Mouse (Mus musculus): ENCODE measurements around the gene Oaf. TPM values are rescaled to one million over a fixed set of nuclear protein-coding genes. Genes with fewer than 3 reads are reported as not detected.
A peak's percentile ranks its signal among the peaks of the same experiment; 100 is the strongest.

Gene Oaf
- total and polyA plus RNA-seq, 2 experiments, result 237 to 243 TPM

DNA sequence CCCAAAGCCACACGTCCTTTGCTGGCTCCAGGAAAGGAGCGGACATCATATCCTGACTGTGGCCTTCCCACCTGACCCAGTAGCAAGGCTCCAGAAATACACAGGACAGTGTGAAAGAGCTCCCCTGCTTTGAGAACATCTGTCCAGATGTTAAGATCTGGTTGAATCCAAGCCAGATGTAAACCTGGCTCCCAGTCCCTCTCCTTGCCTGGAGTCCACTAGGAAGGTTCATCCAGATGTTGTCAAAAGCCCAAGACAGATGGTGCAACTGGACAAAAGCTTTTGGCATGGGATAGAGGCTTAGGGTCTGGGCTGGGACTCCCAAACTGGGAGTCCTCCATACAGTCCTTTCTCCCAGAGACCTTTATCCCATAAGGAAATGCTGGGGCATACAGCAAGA is 11.0 kb downstream of the Oaf start:
- peaks cover 66% of the 10 kb centered on the region for H3K4me1 ChIP-seq (ENCODE audit: control insufficient read depth, insufficient read depth, low read length)
- peak; percentile 81 for DNase-seq (ENCODE audit: extremely low read depth, low read depth, low spot score)
- TF ChIP-seq POLR2A (IDR thresholded peaks at IDR 0.05; ENCODE audit: extremely low read depth, insufficient read depth, low read length), result no peak
- TF ChIP-seq CTCF (IDR thresholded peaks at IDR 0.05; ENCODE audit: low read depth, low read length), result no peak
- H3K4me3 ChIP-seq (ENCODE audit: insufficient read depth, low read depth, low read length), result no peak overlapping the region
- 21% methylated on average over 2 of the region's 2 CpGs for WGBS
- H3K9ac ChIP-seq (ENCODE audit: low read depth, low read length), result peak overlapping the region; percentile 32
- no peaks in the 10 kb centered on the region for H3K27me3 ChIP-seq (ENCODE audit: control insufficient read depth, insufficient read depth, low read length)
- H3K79me2 ChIP-seq (ENCODE audit: control insufficient read depth, insufficient read depth, low read length), result peaks cover 18% of the 10 kb centered on the region; the same call in 1 of the 2 replicates
- peak overlapping the region; percentile 89 for H3K27ac ChIP-seq (replicated peaks; ENCODE audit: insufficient read depth, low read depth, low read length)
- peaks cover 39% of the 10 kb centered on the region for H3K36me3 ChIP-seq (ENCODE audit: control insufficient read depth, insufficient read depth, low read length)

GRCm38 (mm10) chr9:43227626-43228025 is 12.1 kb downstream of the Oaf start:
- WGBS, result 8% methylated on average over 8 of the region's 8 CpGs
- Histone ChIP-seq H3K9ac (ENCODE audit: low read depth, low read length) (peak overlapping the region; percentile 80), H3K79me2 (ENCODE audit: control insufficient read depth, insufficient read depth, low read length) (peaks cover 16% of the 10 kb centered on the region; the same call in 1 of the 2 replicates), H3K27ac (replicated peaks; ENCODE audit: insufficient read depth, low read depth, low read length) (peak overlapping the region; percentile 89), H3K36me3 (ENCODE audit: control insufficient read depth, insufficient read depth, low read length) (peaks cover 42% of the 10 kb centered on the region), H3K4me1 (ENCODE audit: control insufficient read depth, insufficient read depth, low read length) (peaks cover 63% of the 10 kb centered on the region), H3K4me3 (ENCODE audit: insufficient read depth, low read depth, low read length) (no peak overlapping the region; the same call in 1 of the 2 replicates), H3K27me3 (ENCODE audit: control insufficient read depth, insufficient read depth, low read length) (no peaks in the 10 kb centered on the region)
- TF ChIP-seq POLR2A (IDR thresholded peaks at IDR 0.05; ENCODE audit: extremely low read depth, insufficient read depth, low read length) (no peak), CTCF (IDR thresholded peaks at IDR 0.05; ENCODE audit: low read depth, low read length) (no peak)
- DNase-seq (ENCODE audit: extremely low read depth, low read depth, low spot score), result peak; percentile 99

DNA sequence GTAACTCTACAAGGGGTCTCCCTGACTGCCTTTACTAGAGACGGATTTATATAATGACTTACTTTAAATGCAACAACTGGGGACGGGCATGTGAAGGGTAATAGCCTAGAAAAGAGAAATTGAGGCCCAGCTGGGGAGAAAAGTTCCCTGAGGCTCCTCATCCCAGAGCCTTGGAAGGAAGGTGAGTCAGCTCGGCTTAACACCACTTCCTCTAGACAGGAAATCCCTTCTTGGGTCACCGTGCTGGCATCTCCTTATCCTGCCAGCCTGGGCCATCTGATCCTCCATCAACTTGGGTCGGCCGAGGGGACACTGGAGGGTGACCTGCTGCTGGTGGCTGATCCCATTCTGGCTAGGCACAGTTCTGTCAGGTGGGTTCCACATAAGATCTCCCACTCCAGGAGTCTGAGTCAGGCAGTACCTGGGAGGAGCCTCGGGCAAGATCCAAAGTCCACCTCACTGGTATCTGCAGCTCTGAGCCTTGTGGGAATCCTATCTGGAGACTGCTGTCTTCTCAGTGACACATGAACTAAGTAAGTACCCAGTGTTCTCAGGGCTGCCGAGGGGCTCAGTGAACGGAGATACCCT is 13.0 kb downstream of the Oaf start:
- Histone ChIP-seq H3K79me2 (ENCODE audit: control insufficient read depth, insufficient read depth, low read length) (peaks cover 15% of the 10 kb centered on the region; the same call in 1 of the 2 replicates), H3K36me3 (ENCODE audit: control insufficient read depth, insufficient read depth, low read length) (peaks cover 52% of the 10 kb centered on the region), H3K4me3 (ENCODE audit: insufficient read depth, low read depth, low read length) (peak overlapping the region; percentile 0; the same call in 1 of the 2 replicates), H3K4me1 (ENCODE audit: control insufficient read depth, insufficient read depth, low read length) (peaks cover 58% of the 10 kb centered on the region), H3K27ac (replicated peaks; ENCODE audit: insufficient read depth, low read depth, low read length) (peak overlapping the region; percentile 79), H3K27me3 (ENCODE audit: control insufficient read depth, insufficient read depth, low read length) (no peaks in the 10 kb centered on the region), H3K9ac (ENCODE audit: low read depth, low read length) (peak overlapping the region; percentile 80)
- TF ChIP-seq CTCF (IDR thresholded peaks at IDR 0.05; ENCODE audit: low read depth, low read length) (no peak), POLR2A (IDR thresholded peaks at IDR 0.05; ENCODE audit: extremely low read depth, insufficient read depth, low read length) (no peak)
- 19% methylated on average over 9 of the region's 9 CpGs for WGBS
- peak; percentile 78 for DNase-seq (ENCODE audit: extremely low read depth, low read depth, low spot score)

GRCm38 (mm10) chr9:43225481-43225880 is 14.2 kb downstream of the Oaf start:
- TF ChIP-seq POLR2A (IDR thresholded peaks at IDR 0.05; ENCODE audit: extremely low read depth, insufficient read depth, low read length) (no peak), CTCF (IDR thresholded peaks at IDR 0.05; ENCODE audit: low read depth, low read length) (no peak)
- peak; percentile 19 for DNase-seq (ENCODE audit: extremely low read depth, low read depth, low spot score)
- H3K9ac ChIP-seq (ENCODE audit: low read depth, low read length), result peak overlapping the region; percentile 30
- H3K27ac ChIP-seq (replicated peaks; ENCODE audit: insufficient read depth, low read depth, low read length), result peak overlapping the region; percentile 79
- no peaks in the 10 kb centered on the region for H3K27me3 ChIP-seq (ENCODE audit: control insufficient read depth, insufficient read depth, low read length)
- 25% methylated on average over 2 of the region's 2 CpGs for WGBS
- H3K4me1 ChIP-seq (ENCODE audit: control insufficient read depth, insufficient read depth, low read length), result peaks cover 46% of the 10 kb centered on the region
- peaks cover 49% of the 10 kb centered on the region for H3K36me3 ChIP-seq (ENCODE audit: control insufficient read depth, insufficient read depth, low read length)
- H3K79me2 ChIP-seq (ENCODE audit: control insufficient read depth, insufficient read depth, low read length), result 0 out of 2 replicates have a peak, but pooled peaks cover 6% of the 10 kb centered on the region
- no peak overlapping the region for H3K4me3 ChIP-seq (ENCODE audit: insufficient read depth, low read depth, low read length)

- no peak for TF ChIP-seq CTCF (IDR thresholded peaks at IDR 0.05; ENCODE audit: low read depth, low read length)
- no peak for TF ChIP-seq POLR2A (IDR thresholded peaks at IDR 0.05; ENCODE audit: extremely low read depth, insufficient read depth, low read length)
- peaks cover 48% of the 10 kb centered on the region for H3K36me3 ChIP-seq (ENCODE audit: control insufficient read depth, insufficient read depth, low read length)
- peak; percentile 41 for DNase-seq (ENCODE audit: extremely low read depth, low read depth, low spot score)
- WGBS, result 32% methylated on average over 11 of the region's 11 CpGs
- peak overlapping the region; percentile 30 for H3K9ac ChIP-seq (ENCODE audit: low read depth, low read length)
- peak overlapping the region; percentile 79 for H3K27ac ChIP-seq (replicated peaks; ENCODE audit: insufficient read depth, low read depth, low read length)
- H3K4me1 ChIP-seq (ENCODE audit: control insufficient read depth, insufficient read depth, low read length), result peaks cover 40% of the 10 kb centered on the region
- H3K79me2 ChIP-seq (ENCODE audit: control insufficient read depth, insufficient read depth, low read length), result no peaks in the 10 kb centered on the region
- no peaks in the 10 kb centered on the region for H3K27me3 ChIP-seq (ENCODE audit: control insufficient read depth, insufficient read depth, low read length)
- no peak overlapping the region for H3K4me3 ChIP-seq (ENCODE audit: insufficient read depth, low read depth, low read length)
These were observed 14.8 kb downstream of the Oaf start for GRCm38 (mm10) chr9:43224771-43225355.

DNA sequence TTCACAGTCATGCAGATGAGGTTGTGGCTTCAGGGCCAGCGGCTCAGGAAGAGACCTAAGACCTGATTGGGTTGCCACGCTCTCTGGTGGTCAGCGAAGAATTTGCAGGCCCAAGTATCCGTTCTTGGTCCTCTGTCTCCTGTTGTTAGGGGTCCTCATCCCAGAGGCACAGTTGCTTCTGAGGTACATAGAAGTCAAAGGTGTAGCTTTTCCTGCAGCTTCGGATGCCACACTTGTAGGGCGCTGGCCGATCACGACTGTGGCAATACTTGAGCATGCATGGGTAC is 17.3 kb downstream of the Oaf start:
- Histone ChIP-seq H3K4me3 (ENCODE audit: insufficient read depth, low read depth, low read length) (no peak overlapping the region), H3K36me3 (ENCODE audit: control insufficient read depth, insufficient read depth, low read length) (peaks cover 46% of the 10 kb centered on the region), H3K79me2 (ENCODE audit: control insufficient read depth, insufficient read depth, low read length) (no peaks in the 10 kb centered on the region), H3K27me3 (ENCODE audit: control insufficient read depth, insufficient read depth, low read length) (no peaks in the 10 kb centered on the region), H3K4me1 (ENCODE audit: control insufficient read depth, insufficient read depth, low read length) (peaks cover 22% of the 10 kb centered on the region), H3K27ac (replicated peaks; ENCODE audit: insufficient read depth, low read depth, low read length) (peak overlapping the region; percentile 25), H3K9ac (ENCODE audit: low read depth, low read length) (0 out of 2 replicates have a peak overlapping the region, but pooled peaks have one; percentile 33)
- DNase-seq (ENCODE audit: extremely low read depth, low read depth, low spot score), result peak; percentile 40
- TF ChIP-seq CTCF (IDR thresholded peaks at IDR 0.05; ENCODE audit: low read depth, low read length), result peak; percentile 43; the same call in 1 of the 2 replicates
- no peak for TF ChIP-seq POLR2A (IDR thresholded peaks at IDR 0.05; ENCODE audit: extremely low read depth, insufficient read depth, low read length)
- WGBS, result 73% methylated on average over 8 of the region's 8 CpGs

Data from liver, adult 2 months (tissue).